Mouse (Mus musculus) heart, adult 18-20 months (tissue): ENCODE measurements around the gene Tefm. TPM values are rescaled to one million over a fixed set of nuclear protein-coding genes. Genes with fewer than 3 reads are reported as not detected.

Source experiments
- DNase-seq, 2 experiments: peaks; one replicate each; pipeline ENCODE4 v3.0.0; 2021 to 2022; ENCODE audit warnings: mixed read lengths in 1 of 2
- total RNA-seq, 2 experiments: library from RNA; stranded (reverse); gene quantifications; 2 replicates each; pipeline ENCODE4 v1.2.3; 2021

Tefm gene
- total RNA-seq, 2 experiments from 2014 or later, result 28.8 to 29.8 TPM

DNA sequence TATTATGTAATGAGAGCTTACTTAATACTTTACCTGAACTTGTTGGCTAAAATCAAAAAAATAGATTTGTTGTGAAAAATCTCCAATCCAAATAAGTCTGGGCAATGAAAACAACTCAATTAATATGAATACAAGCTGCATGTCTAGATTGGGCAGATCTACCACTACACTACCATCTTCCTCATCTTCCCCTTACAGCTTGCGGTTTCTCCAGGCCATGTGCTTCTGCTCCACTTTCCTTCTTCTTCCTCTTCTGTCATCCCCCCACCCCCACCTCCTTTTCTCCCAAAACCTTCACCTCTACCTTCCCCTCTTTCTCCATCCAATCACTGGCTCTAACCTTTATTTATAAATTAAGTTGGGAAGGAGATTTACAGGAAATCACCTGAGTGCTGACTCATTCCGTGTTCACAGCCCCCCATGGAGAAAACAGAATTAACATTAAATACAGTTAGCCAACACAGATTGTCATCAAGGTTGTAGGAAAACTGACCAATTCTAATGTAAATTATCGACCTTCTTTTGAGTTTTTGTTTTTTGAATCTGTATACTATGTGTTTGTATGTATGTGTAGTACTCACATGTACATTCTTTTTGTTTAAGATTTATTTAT lies 43.4 kb downstream of the Tefm start:
- DNase-seq, result no peak

DNA sequence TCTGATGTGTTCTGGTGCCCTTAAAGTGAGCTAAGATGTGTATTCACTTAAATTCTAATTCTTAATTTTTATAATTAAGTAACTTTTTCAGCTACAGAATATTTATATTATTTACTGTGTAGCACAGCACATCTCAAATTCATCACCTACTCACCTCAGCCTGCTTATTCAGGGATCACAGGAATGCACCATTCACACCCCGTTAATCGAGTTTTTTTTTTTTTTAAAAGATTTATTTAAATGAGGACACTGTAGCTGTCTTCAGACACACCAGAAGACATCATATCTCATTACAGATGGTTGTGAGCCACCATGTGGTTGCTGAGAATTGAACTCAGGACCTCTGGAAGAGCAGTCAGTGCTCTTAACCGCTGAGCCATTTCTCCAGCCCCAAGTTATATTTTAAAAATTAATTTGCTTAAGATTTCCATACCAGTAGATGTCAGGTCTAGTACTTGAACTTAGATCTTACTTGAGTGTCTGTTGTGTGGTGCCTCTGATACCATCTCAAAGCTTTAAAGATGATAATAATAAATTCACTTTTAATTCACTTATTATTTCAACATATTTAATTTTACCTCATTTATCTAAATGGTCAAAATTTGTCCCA lies 51.3 kb downstream of the Tefm start:
- DNase-seq, result no peak

DNA sequence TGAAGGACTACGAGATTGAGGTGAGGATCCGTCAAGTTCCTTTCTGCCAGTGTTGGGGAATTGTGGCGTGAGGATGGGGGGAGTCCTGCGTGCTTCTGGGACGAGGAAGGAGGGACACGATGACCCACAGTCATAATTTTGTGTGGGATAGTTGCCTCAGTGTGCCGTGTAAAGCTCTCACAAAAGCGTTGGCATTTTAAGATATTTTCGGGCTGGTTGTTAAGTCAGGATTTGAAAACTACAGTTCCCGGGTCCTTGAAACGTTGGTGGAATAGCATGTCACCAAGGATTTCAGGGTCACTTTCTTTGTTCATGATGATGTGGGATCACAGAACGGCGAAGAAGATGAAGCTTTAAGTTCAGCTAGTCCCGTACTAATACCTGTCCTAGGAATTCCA lies 52.2 kb downstream of the Tefm start:
- DNase-seq, result no peak

DNA sequence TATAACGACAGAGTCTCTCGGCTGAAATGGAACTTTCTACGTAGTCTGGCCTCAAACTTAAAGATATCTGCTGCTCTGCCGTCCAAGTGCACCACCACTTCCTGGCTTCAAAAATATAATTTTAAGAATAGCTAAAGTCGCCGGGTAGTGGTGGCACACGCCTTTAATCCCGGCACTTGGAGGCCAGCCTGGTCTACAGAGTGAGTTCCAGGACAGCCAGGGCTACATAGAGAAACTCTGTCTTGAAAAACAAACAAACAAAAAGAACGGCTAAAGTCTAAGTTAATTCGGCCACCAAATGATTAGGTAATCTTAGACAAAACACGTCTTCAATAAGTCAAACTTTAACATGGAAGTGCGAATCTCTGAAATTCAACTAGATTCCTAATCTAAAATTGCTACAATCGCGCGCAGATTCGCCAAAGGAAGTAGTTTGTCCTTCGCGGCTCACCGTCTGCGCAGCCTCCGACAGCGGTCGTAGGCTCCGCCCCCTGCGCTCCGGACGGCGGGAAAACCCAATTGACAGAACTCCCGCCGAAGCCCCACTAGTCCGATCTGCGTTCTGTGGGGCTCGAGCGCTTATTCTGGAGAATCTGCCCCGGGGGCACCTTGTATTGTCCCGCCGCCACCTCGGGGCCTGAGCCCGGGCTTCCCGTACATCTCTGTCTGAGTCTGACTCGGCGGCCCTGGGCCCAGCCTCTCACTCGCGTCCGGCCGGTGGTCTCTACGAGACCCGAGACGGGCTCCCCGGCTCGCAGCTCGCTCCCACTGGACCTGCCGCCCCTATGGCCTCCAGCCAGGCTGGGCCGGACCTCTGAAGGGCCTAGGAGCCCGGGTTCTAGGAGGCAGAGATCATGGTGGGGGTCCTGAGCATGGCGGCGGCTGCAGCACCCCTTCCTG lies 52.8 kb downstream of the Tefm start, which contains the start of gene Atad5:
TSS of gene Atad5 (plus strand) at position 484 of the 900 bp plus-strand sequence.
- DNase-seq, result peak; percentile 90 to 97

DNA sequence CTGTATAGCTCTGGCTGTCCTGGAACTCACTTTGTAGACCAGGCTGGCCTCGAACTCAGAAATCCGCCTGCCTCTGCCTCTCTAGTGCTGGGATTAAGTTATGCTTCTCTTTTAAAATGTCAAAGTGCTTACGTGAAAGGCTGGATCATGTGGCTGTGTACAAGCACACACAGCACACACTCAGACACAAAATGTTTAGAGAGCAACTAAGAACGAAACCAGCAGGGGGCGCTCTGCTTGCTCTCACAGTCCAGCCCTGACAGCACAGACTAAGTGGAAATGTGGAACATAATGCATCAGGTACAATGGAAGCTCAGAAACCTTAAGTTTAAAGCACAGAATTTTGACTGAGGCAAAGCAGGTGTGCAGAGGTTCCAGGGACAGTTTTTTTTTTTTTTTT lies 55.1 kb downstream of the Tefm start:
- peak; percentile 83 to 91 for DNase-seq

Other genes with a start within 250 kb of the Tefm start
- gene Utp6, start 179.8 kb downstream of the Tefm start, total RNA-seq, result 10 to 100 TPM; 25.1 to 28.0 TPM
- gene Suz12, start 149.1 kb downstream of the Tefm start, total RNA-seq, result 10 to 100 TPM; 28.2 to 28.8 TPM
- 10 to 100 TPM; 11.5 to 12.1 TPM for gene Crlf3, start 61.2 kb downstream of the Tefm start, total RNA-seq
- under 1 TPM; 0.77 to 0.87 TPM for gene Atad5, start 52.8 kb downstream of the Tefm start, total RNA-seq
- gene Adap2, start 11.9 kb upstream of the Tefm start, total RNA-seq, result 10 to 100 TPM; 10.0 to 10.8 TPM
- gene Rnf135, start 41.7 kb upstream of the Tefm start, total RNA-seq, result 1 to 10 TPM; 5.4 to 5.7 TPM
- 10 to 100 TPM; 59.0 to 64.3 TPM for gene Rhot1, start 66.8 kb upstream of the Tefm start, total RNA-seq
- 1 to 10 TPM; 5.2 to 7.0 TPM for gene Rhbdl3, start 158.7 kb upstream of the Tefm start, total RNA-seq
- 10 to 100 TPM; 23.5 to 23.9 TPM for gene 5730455P16Rik, start 235.9 kb upstream of the Tefm start, total RNA-seq
- gene Zfp207, start 241.1 kb upstream of the Tefm start, total RNA-seq, result 10 to 100 TPM; 68.8 to 68.9 TPM